Mouse (Mus musculus) midbrain, postnatal 0 days (tissue): ENCODE results near the gene Cldn14. TPM values are rescaled to one million over a fixed set of nuclear protein-coding genes. Genes with fewer than 3 reads are reported as not detected.

Experiments
- ATAC-seq: fragments of 200-750 bp; cut with Nextera tagmentation; 2 replicates; pipeline ENCODE4 v1.8.0; 2017; ENCODE audit warnings: moderate number of reproducible peaks, mild to moderate bottlenecking, moderate TSS enrichment, moderate library complexity; ENCODE audit not compliant: low FRiP score
- DNase-seq: peaks from one replicate; pipeline ENCODE4 v3.0.0-alpha.2; 2015; ENCODE audit warnings: low spot score
- H3K27ac ChIP-seq: fragments of 300-500 bp; sonication (generic); 2 replicates; pipeline ENCODE4 v1.5.1; 2014; ENCODE audit warnings: low read depth, mild to moderate bottlenecking, low read length, mixed read lengths
- H3K27me3 ChIP-seq: fragments of 300-500 bp; sonication (generic); 2 replicates; pipeline ENCODE4 v1.6.1; 2014; ENCODE audit warnings: low read length, control low read depth, mixed read lengths; ENCODE audit not compliant: insufficient read depth
- H3K36me3 ChIP-seq: fragments of 300-500 bp; sonication (generic); 2 replicates; pipeline ENCODE4 v1.6.1; 2014; ENCODE audit warnings: low read length, control low read depth, mixed read lengths; ENCODE audit not compliant: insufficient read depth
- H3K4me1 ChIP-seq: fragments of 300-500 bp; sonication (generic); 2 replicates; pipeline ENCODE4 v1.6.1; 2014; ENCODE audit warnings: mild to moderate bottlenecking, control low read depth, antibody characterized with exemption, low read length, mixed read lengths; ENCODE audit not compliant: insufficient read depth
- H3K4me2 ChIP-seq: fragments of 300-500 bp; sonication (generic); 2 replicates; pipeline ENCODE4 v1.6.1; 2014; ENCODE audit warnings: low read depth, mild to moderate bottlenecking, low read length, mixed read lengths; ENCODE audit not compliant: poor library complexity, severe bottlenecking
- H3K4me3 ChIP-seq: fragments of 300-500 bp; sonication (generic); 2 replicates; pipeline ENCODE4 v1.5.1; 2014; ENCODE audit warnings: low read depth, mild to moderate bottlenecking, low read length, moderate library complexity
- H3K9ac ChIP-seq: fragments of 300-500 bp; sonication (generic); replicated peaks from 2 replicates; pipeline ENCODE4 v1.6.1; 2014; ENCODE audit warnings: mild to moderate bottlenecking, low read length, moderate library complexity, mixed read lengths; ENCODE audit not compliant: poor library complexity, severe bottlenecking
- H3K9me3 ChIP-seq: fragments of 300-500 bp; sonication (generic); 2 replicates; pipeline ENCODE4 v1.6.1; 2016; ENCODE audit warnings: low read length, control low read depth
- CTCF ChIP-seq: IDR thresholded peaks from 2 replicates; pipeline ENCODE4 v1.5.1; 2016; ENCODE audit warnings: antibody characterized with exemption, mild to moderate bottlenecking
- WGBS: fragments of 180-500 bp; shearing (Covaris S2); extraction: QIAGEN DNeasy Blood & Tissue Kit; methylation state at CpG from one replicate; pipeline ENCODE4 v1.1.7; 2014; 5-methylcytosine and 5-hydroxymethylcytosine counted together
- polyA plus RNA-seq: library from polyadenylated mRNA; unstranded; fragments of >200 nt; fragmentation: Nextera tagmentation; extraction: Ambion mirVana; gene quantifications from 2 replicates; pipeline ENCODE4 v1.2.1, GENCODE M21; 2015
- total RNA-seq: library from RNA; depleted of rRNA; stranded (reverse); fragments of >200 nt; gene quantifications from 2 replicates; pipeline ENCODE4 v1.2.3, GENCODE M21; 2014

The Cldn14 gene
- total and polyA plus RNA-seq, 2 experiments from 2014 or later: 0.12 TPM; not detected in 1

DNA sequence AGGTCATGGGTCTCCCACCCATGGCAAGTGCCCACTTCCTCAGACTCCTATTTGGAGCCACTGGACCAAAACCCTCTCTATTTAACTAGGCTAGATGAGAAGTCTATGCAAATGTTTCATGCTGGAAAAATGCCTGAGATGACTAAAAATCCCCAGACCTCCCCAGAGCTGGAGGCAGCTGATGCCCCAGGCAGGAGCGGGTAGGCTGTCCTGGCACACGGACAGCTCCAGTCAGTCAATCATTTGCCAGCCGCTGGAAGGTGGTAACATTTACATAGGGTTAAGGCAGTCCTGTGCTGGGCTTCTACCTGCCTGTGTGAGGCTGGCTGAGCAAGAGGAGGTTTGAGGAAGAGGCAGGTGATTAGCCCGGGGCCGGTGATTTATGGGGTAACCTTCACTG is 96.5 kb downstream of the Cldn14 start:
- Histone ChIP-seq H3K27me3 (no peaks in the 10 kb centered on the region), H3K9me3 (no peaks in the 10 kb centered on the region), H3K27ac (no peak overlapping the region), H3K4me2 (no peak overlapping the region), H3K4me1 (no peaks in the 10 kb centered on the region), H3K4me3 (no peak overlapping the region), H3K9ac (no peak overlapping the region), H3K36me3 (no peaks in the 10 kb centered on the region)
- no peak for TF ChIP-seq CTCF
- 69% methylated on average over 5 of the region's 5 CpGs for WGBS
- ATAC-seq (no peak), DNase-seq (no peak)

DNA sequence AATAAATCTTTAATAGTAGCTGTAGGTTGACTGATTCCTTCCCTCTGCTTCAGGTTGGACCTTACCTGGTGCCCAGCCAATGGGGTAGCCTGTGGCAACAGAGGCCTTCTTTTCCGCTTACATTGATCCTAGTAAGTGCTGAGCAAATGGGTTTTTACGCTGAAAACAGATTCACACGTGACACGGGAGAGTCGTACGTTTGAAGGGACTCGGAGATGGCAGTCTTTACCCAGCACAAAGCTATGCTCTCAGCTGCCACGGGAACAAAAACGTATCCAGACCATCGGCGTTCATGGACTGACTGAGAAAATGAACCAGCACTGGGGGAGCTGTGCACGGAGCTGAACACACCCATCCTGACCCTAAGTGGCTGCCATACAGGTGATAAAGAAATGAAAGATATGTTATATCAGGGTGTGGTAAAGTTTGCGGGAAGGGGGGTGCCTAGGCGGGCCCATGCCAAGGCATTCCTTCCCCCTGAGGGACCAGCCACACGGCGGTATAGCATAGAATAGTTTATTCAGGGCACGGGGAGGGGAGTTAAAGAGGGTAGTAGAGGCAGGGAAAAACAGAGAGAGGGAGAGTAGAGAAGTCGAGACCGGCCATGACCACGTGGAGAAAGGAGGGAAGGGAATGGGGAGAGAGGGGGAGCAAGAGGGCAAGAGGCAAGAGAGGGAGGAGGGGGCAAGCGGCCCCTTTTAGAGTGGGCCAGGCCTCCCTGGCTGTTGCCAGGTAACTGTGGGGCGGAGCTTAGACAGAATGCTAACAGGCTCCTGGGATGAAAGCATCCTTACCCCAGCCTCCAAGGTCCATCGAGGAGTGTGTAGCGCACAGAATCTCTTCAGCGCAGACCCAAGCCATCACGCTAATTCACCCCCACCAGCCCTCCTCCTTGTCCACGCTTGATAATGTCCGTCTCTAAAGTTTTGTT is 97.6 kb downstream of the Cldn14 start:
- no peaks in the 10 kb centered on the region for H3K9me3 ChIP-seq
- ATAC-seq: no peak
- no peak for TF ChIP-seq CTCF
- no peaks in the 10 kb centered on the region for H3K27me3 ChIP-seq
- H3K27ac ChIP-seq: no peak overlapping the region
- no peaks in the 10 kb centered on the region for H3K36me3 ChIP-seq
- no peak overlapping the region for H3K9ac ChIP-seq
- H3K4me2 ChIP-seq: no peak overlapping the region
- H3K4me3 ChIP-seq: no peak overlapping the region
- no peaks in the 10 kb centered on the region for H3K4me1 ChIP-seq
- 66% methylated on average over 28 of the region's 28 CpGs for WGBS
- DNase-seq: no peak

DNA sequence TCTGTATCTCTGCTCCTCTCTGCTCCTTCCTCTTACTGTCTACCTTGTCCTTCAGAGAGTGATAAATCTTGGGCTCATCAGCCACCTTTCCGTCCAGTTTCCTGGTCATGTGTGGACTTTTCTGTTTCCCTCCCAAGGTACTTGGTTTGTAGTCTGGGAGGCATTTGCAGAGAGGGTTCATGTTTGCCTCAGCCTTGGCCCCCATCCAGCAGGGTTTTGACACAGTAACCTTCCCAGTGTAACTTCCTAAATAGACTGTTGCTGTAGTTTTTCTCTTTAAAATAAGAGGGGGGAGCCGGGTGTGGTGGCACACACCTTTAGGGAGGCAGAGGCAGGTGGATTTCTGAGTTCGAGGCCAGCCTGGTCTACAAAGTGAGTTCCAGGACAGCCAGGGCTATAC is 98.7 kb downstream of the Cldn14 start:
- no peaks in the 10 kb centered on the region for H3K36me3 ChIP-seq
- H3K4me3 ChIP-seq: no peak overlapping the region
- 90% methylated on average over 3 of the region's 3 CpGs for WGBS
- H3K4me1 ChIP-seq: no peaks in the 10 kb centered on the region
- DNase-seq (no peak), ATAC-seq (no peak)
- H3K27ac ChIP-seq: no peak overlapping the region
- H3K9ac ChIP-seq: no peak overlapping the region
- no peaks in the 10 kb centered on the region for H3K27me3 ChIP-seq
- H3K4me2 ChIP-seq: no peak overlapping the region
- no peaks in the 10 kb centered on the region for H3K9me3 ChIP-seq
- no peak for TF ChIP-seq CTCF

DNA sequence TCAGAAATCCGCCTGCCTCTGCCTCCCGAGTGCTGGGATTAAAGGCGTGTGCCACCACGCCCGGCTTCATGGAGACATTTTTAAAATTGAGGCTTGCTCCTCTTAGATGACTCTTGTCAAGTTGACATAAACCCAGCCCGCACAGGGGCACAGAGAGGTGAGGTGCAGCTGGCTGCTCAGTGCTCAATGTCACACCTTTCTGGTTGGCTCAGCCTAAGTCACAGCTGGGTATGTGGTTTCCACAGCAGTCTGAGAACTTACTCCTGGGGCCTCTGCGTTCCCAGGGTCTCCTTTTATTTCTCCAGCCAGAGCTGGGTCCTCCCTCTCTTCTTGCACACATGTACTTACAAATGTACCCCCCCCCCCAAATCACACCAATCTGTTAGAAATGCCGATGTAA is 100.4 kb downstream of the Cldn14 start:
- H3K9ac ChIP-seq: no peak overlapping the region
- H3K27ac ChIP-seq: no peak overlapping the region
- TF ChIP-seq CTCF: no peak
- no peaks in the 10 kb centered on the region for H3K9me3 ChIP-seq
- DNase-seq: no peak
- ATAC-seq: no peak
- H3K4me1 ChIP-seq: no peaks in the 10 kb centered on the region
- no peaks in the 10 kb centered on the region for H3K36me3 ChIP-seq
- H3K4me3 ChIP-seq: no peak overlapping the region
- H3K4me2 ChIP-seq: no peak overlapping the region
- no peaks in the 10 kb centered on the region for H3K27me3 ChIP-seq
- 94% methylated on average over 8 of the region's 8 CpGs for WGBS

DNA sequence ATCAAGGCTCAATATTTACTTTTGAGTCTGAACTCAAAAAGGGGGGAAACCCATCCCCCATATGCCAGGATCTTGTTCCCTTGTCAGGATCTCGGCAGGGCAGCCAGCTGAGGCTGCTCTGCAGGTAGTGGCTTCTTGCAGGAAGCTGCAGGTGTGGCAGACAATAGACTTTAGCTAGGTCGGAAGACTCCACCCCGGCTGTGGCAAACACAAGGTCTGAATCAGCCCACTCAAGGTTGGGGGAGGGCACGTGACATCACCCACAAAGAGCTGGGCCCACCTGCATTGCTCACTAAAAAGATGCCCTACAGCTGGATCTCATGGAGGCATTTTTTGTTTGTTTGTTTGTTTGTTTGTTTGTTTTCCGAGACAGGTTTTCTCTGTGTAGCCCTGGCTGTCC is 100.9 kb downstream of the Cldn14 start:
- WGBS: 84% methylated on average over 5 of the region's 5 CpGs
- ATAC-seq: no peak

More for the DNA sequence above, 100.9 kb downstream of the Cldn14 start:
- Histone ChIP-seq H3K4me1 (no peaks in the 10 kb centered on the region), H3K9me3 (no peaks in the 10 kb centered on the region), H3K9ac (no peak overlapping the region), H3K4me2 (no peak overlapping the region), H3K27ac (no peak overlapping the region), H3K4me3 (no peak overlapping the region), H3K36me3 (no peaks in the 10 kb centered on the region), H3K27me3 (no peaks in the 10 kb centered on the region)
- no peak for TF ChIP-seq CTCF
- DNase-seq: no peak
